Mouse (Mus musculus) lung, postnatal 0 days (tissue): ENCODE results near the gene Itln1. TPM values are rescaled to one million over a fixed set of nuclear protein-coding genes. Genes with fewer than 3 reads are reported as not detected.

ENCODE experiments used
- ATAC-seq: fragments of 200-750 bp; cut with Nextera tagmentation; 2 replicates; pipeline ENCODE4 v1.8.0; 2017; ENCODE audit warnings: moderate library complexity
- DNase-seq: peaks from one replicate; pipeline ENCODE4 v3.0.0-alpha.2; 2016; ENCODE audit warnings: low spot score
- H3K27ac ChIP-seq: fragments of 300-500 bp; sonication (generic); 2 replicates; pipeline ENCODE4 v1.5.1; 2014; ENCODE audit warnings: antibody characterized with exemption, mild to moderate bottlenecking, low read length, mixed read lengths
- H3K27me3 ChIP-seq: fragments of 300-500 bp; sonication (generic); replicated peaks from 2 replicates; pipeline ENCODE4 v1.6.1; 2014; ENCODE audit warnings: low read length, mixed read lengths; ENCODE audit not compliant: insufficient read depth
- H3K36me3 ChIP-seq: fragments of 300-500 bp; sonication (generic); 2 replicates; pipeline ENCODE4 v1.6.1; 2014; ENCODE audit warnings: low read length, mixed read lengths; ENCODE audit not compliant: insufficient read depth
- H3K4me1 ChIP-seq: fragments of 300-500 bp; sonication (generic); 2 replicates; pipeline ENCODE4 v1.6.1; 2014; ENCODE audit warnings: antibody characterized with exemption, low read depth, low read length, mixed read lengths; ENCODE audit not compliant: insufficient read depth
- H3K4me2 ChIP-seq: fragments of 300-500 bp; sonication (generic); replicated peaks from 2 replicates; pipeline ENCODE4 v1.6.1; 2014; ENCODE audit warnings: low read depth, mild to moderate bottlenecking, low read length, moderate library complexity, mixed read lengths
- H3K4me3 ChIP-seq: fragments of 300-500 bp; sonication (generic); 2 replicates; pipeline ENCODE4 v1.5.1; 2014; ENCODE audit warnings: low read depth, low read length
- H3K9ac ChIP-seq: fragments of 300-500 bp; sonication (generic); replicated peaks from 2 replicates; pipeline ENCODE4 v1.6.1; 2014; ENCODE audit warnings: low read depth, mild to moderate bottlenecking
- H3K9me3 ChIP-seq: fragments of 300-500 bp; sonication (generic); 2 replicates; pipeline ENCODE4 v1.6.1; 2016; ENCODE audit warnings: low read length, mixed read lengths
- CTCF ChIP-seq: IDR thresholded peaks from 2 replicates; pipeline ENCODE4 v1.5.1; 2016; ENCODE audit warnings: antibody characterized with exemption, mild to moderate bottlenecking
- EP300 ChIP-seq: IDR thresholded peaks from 2 replicates; pipeline ENCODE4 v1.6.1; 2016; ENCODE audit warnings: antibody characterized with exemption, mild to moderate bottlenecking, control low read depth
- WGBS: fragments of 180-500 bp; shearing (Covaris S2); extraction: QIAGEN DNeasy Blood & Tissue Kit; methylation state at CpG from one replicate; pipeline ENCODE4 v1.1.7; 2014; 5-methylcytosine and 5-hydroxymethylcytosine counted together
- polyA plus RNA-seq: library from polyadenylated mRNA; unstranded; fragments of >200 nt; fragmentation: Nextera tagmentation; extraction: Ambion mirVana; gene quantifications from 2 replicates; pipeline ENCODE4 v1.2.1, GENCODE M21; 2015

Itln1 gene
- polyA plus RNA-seq: not detected in 2 replicates

GRCm38 (mm10) chr1:171535194-171535593, at the start of gene Itln1:
Gene Itln1, minus strand, starts transcription at chr1:171535294.
- ATAC-seq: no peak
- Histone ChIP-seq H3K4me3 (no peak within 1 kb of the TSS), H3K9ac (no peak within 1 kb of the TSS), H3K4me1 (no peaks in the 10 kb centered on the region), H3K27me3 (no peaks in the 10 kb centered on the region), H3K36me3 (no peaks in the 10 kb centered on the region), H3K4me2 (no peak within 1 kb of the TSS), H3K9me3 (no peaks in the 10 kb centered on the region), H3K27ac (no peak within 1 kb of the TSS)
- 100% methylated on average over 1 of the region's 1 CpGs for WGBS
- TF ChIP-seq CTCF (no peak), EP300 (no peak)
- DNase-seq: no peak

DNA sequence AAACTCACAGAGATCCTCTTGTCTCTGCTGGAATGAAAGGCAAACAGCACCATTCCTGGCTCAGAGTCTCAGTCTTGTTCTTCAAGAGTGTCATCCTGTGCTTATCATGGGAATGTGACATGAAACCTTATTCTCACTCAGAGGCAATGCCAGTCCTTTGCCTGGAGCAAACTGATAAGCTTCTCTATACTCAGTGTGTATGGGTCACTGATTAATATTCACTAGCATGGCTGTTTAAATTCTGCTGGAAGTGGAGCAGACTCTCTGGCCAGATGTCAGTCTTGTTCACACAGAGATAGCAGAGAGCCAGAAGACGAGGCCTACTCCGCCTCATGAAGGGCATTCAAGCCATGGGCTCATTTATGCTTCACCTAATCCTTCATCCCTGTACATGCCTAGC, 49.5 kb upstream of the Itln1 start:
- ATAC-seq (no peak), DNase-seq (no peak)
- Histone ChIP-seq H3K9ac (no peak overlapping the region), H3K4me3 (no peak overlapping the region), H3K36me3 (no peaks in the 10 kb centered on the region), H3K9me3 (no peaks in the 10 kb centered on the region), H3K4me1 (no peaks in the 10 kb centered on the region), H3K27ac (no peak overlapping the region), H3K4me2 (no peak overlapping the region), H3K27me3 (no peaks in the 10 kb centered on the region)
- WGBS: 63% methylated on average over 2 of the region's 2 CpGs
- TF ChIP-seq EP300 (no peak), CTCF (no peak)

DNA sequence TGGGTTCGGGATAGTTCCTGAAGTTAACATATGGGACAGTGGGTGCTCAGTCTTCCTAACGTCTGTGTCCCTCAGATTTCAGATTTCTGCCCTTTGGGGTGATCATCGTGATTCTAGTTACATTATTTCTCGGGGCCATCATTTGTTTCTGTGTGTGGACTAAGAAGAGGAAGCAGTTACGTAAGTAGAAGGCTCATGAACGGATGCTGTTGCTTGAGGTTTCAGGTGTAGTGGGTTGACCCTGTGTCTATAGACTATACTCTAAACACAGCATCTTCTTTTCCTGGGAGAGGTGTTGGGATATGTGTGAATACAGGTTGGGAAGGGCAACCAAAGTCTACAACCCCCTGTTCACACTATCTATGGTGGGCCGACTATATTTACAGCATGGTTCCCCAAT, 42.1 kb upstream of the Itln1 start:
- Histone ChIP-seq H3K9me3 (no peaks in the 10 kb centered on the region), H3K27me3 (no peaks in the 10 kb centered on the region), H3K27ac (no peak overlapping the region), H3K4me2 (no peak overlapping the region), H3K4me3 (no peak overlapping the region), H3K4me1 (no peaks in the 10 kb centered on the region), H3K9ac (no peak overlapping the region), H3K36me3 (no peaks in the 10 kb centered on the region)
- ATAC-seq (no peak), DNase-seq (no peak)
- TF ChIP-seq EP300 (no peak), CTCF (no peak)
- 80% methylated on average over 7 of the region's 7 CpGs for WGBS

- Histone ChIP-seq H3K4me3 (no peak overlapping the region), H3K4me1 (no peaks in the 10 kb centered on the region), H3K36me3 (no peaks in the 10 kb centered on the region), H3K9me3 (no peaks in the 10 kb centered on the region), H3K27ac (no peak overlapping the region), H3K27me3 (no peaks in the 10 kb centered on the region), H3K9ac (no peak overlapping the region), H3K4me2 (no peak overlapping the region)
- TF ChIP-seq EP300 (no peak), CTCF (no peak)
- ATAC-seq: no peak
- no peak for DNase-seq
- 57% methylated on average over 2 of the region's 2 CpGs for WGBS
These were observed 33.3 kb upstream of the Itln1 start for GRCm38 (mm10) chr1:171568436-171568835.

DNA sequence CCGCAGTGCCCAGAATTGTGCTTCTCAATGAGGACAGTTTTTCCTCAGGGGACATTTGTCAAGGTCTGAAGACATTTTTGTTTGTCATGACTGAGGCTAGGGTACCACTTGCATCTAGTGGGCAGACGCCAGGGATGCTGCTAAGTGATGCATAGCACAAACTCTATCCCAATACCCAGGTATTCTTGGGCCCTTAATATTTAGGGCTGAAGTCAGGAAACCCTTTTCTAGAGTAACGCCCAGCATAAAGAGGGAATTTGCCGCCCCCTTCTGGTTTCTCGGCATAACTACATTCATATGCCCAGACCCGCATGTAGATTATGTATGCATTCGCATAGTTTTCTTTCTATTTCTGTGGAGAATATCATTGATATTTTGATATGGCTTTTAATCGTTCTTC, 31.7 kb upstream of the Itln1 start:
- no peaks in the 10 kb centered on the region for H3K36me3 ChIP-seq
- no peak overlapping the region for H3K4me2 ChIP-seq
- no peaks in the 10 kb centered on the region for H3K9me3 ChIP-seq
- H3K4me1 ChIP-seq: no peaks in the 10 kb centered on the region
- no peaks in the 10 kb centered on the region for H3K27me3 ChIP-seq
- H3K4me3 ChIP-seq: no peak overlapping the region
- TF ChIP-seq CTCF (peak; percentile 80), EP300 (no peak)
- WGBS: 16% methylated on average over 8 of the region's 8 CpGs
- peak; percentile 77 for DNase-seq
- no peak overlapping the region for H3K9ac ChIP-seq
- peak; percentile 19; the same call in 1 of the 2 replicates for ATAC-seq
- H3K27ac ChIP-seq: no peak overlapping the region

DNA sequence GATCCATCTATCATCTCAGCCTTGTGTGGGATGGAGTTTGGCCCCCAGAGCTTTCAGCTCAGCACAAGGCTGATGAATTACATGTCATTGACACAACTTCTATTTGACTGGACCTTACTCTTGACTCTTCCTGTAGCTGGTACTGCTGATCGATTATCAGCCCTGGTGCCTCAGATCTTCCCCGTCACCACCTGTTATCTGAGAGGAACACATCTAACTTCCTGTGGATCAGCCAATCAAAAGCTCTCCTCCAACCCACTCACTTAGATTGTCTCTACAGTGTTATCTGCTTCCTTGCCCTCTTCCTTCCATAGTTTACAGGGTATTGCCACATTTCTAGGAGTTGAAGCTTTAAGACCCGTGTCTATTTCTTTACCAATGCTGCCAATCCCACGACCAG, 30.8 kb upstream of the Itln1 start:
- no peak for TF ChIP-seq CTCF
- no peak for TF ChIP-seq EP300
- Histone ChIP-seq H3K36me3 (no peaks in the 10 kb centered on the region), H3K9ac (no peak overlapping the region), H3K4me2 (no peak overlapping the region), H3K4me1 (no peaks in the 10 kb centered on the region), H3K27ac (no peak overlapping the region), H3K9me3 (no peaks in the 10 kb centered on the region), H3K4me3 (no peak overlapping the region), H3K27me3 (no peaks in the 10 kb centered on the region)
- no peak for DNase-seq
- no peak for ATAC-seq
- 31% methylated on average over 4 of the region's 4 CpGs for WGBS

GRCm38 (mm10) chr1:171564247-171564646, 29.2 kb upstream of the Itln1 start:
- ATAC-seq (peak; percentile 68), DNase-seq (peak; percentile 55)
- no peaks in the 10 kb centered on the region for H3K4me1 ChIP-seq
- TF ChIP-seq CTCF (peak; percentile 77), EP300 (no peak)
- no peaks in the 10 kb centered on the region for H3K27me3 ChIP-seq
- no peaks in the 10 kb centered on the region for H3K9me3 ChIP-seq
- H3K9ac ChIP-seq: no peak overlapping the region
- no peak overlapping the region for H3K27ac ChIP-seq
- WGBS: 57% methylated on average over 3 of the region's 3 CpGs
- no peak overlapping the region for H3K4me2 ChIP-seq
- no peak overlapping the region for H3K4me3 ChIP-seq
- H3K36me3 ChIP-seq: no peaks in the 10 kb centered on the region
